Mouse (Mus musculus) liver, embryonic 16.5 days (tissue): ENCODE data around the gene Sox5. TPM values are rescaled to one million over a fixed set of nuclear protein-coding genes. Genes with fewer than 3 reads are reported as not detected.

Source experiments
- ATAC-seq: fragments of 200-750 bp; cut with Nextera tagmentation; 2 replicates; pipeline ENCODE4 v1.8.0; 2017; ENCODE audit warnings: low read depth, mild to moderate bottlenecking, moderate number of reproducible peaks, moderate library complexity
- H3K27ac ChIP-seq: fragments of 300-500 bp; sonication (generic); 2 replicates; pipeline ENCODE4 v1.5.1; 2014; ENCODE audit warnings: mild to moderate bottlenecking, low read length
- H3K27me3 ChIP-seq: fragments of 300-500 bp; sonication (generic); 2 replicates; pipeline ENCODE4 v1.6.1; 2014; ENCODE audit warnings: low read depth, low read length, mixed read lengths; ENCODE audit not compliant: control insufficient read depth, insufficient read depth
- H3K36me3 ChIP-seq: fragments of 300-500 bp; sonication (generic); 2 replicates; pipeline ENCODE4 v1.6.1; 2014; ENCODE audit warnings: mild to moderate bottlenecking; ENCODE audit not compliant: control insufficient read depth, insufficient read depth
- H3K4me1 ChIP-seq: fragments of 300-500 bp; sonication (generic); 2 replicates; pipeline ENCODE4 v1.6.1; 2014; ENCODE audit warnings: low read depth, low read length, mixed read lengths; ENCODE audit not compliant: control insufficient read depth
- H3K4me2 ChIP-seq: fragments of 300-500 bp; sonication (generic); 2 replicates; pipeline ENCODE4 v1.6.1; 2014; ENCODE audit warnings: low read depth, low read length, mixed read lengths
- H3K4me3 ChIP-seq: fragments of 300-500 bp; sonication (generic); 2 replicates; pipeline ENCODE4 v1.5.1; 2014; ENCODE audit warnings: low read depth, mild to moderate bottlenecking, low read length
- H3K9ac ChIP-seq: fragments of 300-500 bp; sonication (generic); 2 replicates; pipeline ENCODE4 v1.6.1; 2014; ENCODE audit warnings: low read depth, low read length
- H3K9me3 ChIP-seq: fragments of 300-500 bp; sonication (generic); replicated peaks from 2 replicates; pipeline ENCODE4 v1.6.1; 2016; ENCODE audit warnings: low read length; ENCODE audit not compliant: control insufficient read depth
- WGBS: fragments of 180-500 bp; shearing (Covaris S2); extraction: QIAGEN DNeasy Blood & Tissue Kit; methylation state at CpG from one replicate; pipeline ENCODE4 v1.1.7; 2014; ENCODE audit not compliant: insufficient replicate concordance; 5-methylcytosine and 5-hydroxymethylcytosine counted together
- polyA plus RNA-seq: library from polyadenylated mRNA; unstranded; fragments of >200 nt; fragmentation: Nextera tagmentation; extraction: Ambion mirVana; gene quantifications from 2 replicates; pipeline ENCODE4 v1.2.1, GENCODE M21; 2015

Sox5 gene
- polyA plus RNA-seq, 1 experiment from 2014 or later = 7.5 TPM

DNA sequence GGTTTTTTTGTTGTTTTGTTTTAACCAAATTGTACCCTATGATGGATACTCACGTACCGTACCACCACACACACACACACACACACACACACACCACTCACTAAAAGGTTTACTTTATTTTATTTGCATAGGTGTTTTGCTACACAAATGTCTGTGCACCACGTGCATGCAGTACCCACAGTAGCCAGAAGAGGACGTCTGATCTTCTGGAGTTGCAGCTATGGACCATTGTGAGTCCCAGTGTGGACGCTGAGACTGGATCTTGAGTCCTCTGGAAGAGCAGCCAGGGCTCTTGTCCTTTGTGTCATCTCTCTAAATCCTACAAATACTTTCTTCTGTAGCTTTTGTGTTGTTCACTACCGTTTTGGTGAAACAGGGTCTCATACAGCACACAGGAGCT, 776.6 kb downstream of the Sox5 start:
- H3K36me3 ChIP-seq = no peaks in the 10 kb centered on the region
- no peaks in the 10 kb centered on the region for H3K4me1 ChIP-seq
- ATAC-seq = no peak
- H3K27me3 ChIP-seq = no peaks in the 10 kb centered on the region
- H3K27ac ChIP-seq = no peak overlapping the region
- H3K9ac ChIP-seq = no peak overlapping the region
- H3K4me2 ChIP-seq = no peak overlapping the region
- H3K4me3 ChIP-seq = no peak overlapping the region
- 62% methylated on average over 6 of the region's 6 CpGs for WGBS
- no peaks in the 10 kb centered on the region for H3K9me3 ChIP-seq

DNA sequence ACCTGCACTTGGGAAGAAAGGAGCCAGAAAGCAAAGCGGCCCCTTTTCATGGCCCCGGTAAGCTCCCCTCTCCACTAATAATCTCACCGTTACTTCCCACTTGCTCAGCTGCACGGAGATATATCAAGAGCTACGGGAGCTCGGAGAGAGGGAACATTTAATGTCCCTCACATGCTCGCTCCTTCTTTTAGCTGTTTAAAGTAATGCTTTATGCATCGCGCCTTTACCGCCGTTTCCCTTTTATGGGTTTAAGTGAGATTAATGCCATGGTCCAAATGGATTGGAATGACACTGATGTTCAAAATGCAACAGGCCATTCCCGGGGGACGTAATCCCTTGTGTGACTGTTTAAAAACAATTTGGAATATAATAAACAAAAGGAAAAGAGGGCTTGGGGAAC, 783.6 kb downstream of the Sox5 start:
- no peak overlapping the region for H3K9ac ChIP-seq
- ATAC-seq = no peak
- H3K9me3 ChIP-seq = no peaks in the 10 kb centered on the region
- H3K27me3 ChIP-seq = no peaks in the 10 kb centered on the region
- H3K27ac ChIP-seq = no peak overlapping the region
- H3K36me3 ChIP-seq = no peaks in the 10 kb centered on the region
- H3K4me3 ChIP-seq = no peak overlapping the region
- H3K4me1 ChIP-seq = no peaks in the 10 kb centered on the region
- H3K4me2 ChIP-seq = no peak overlapping the region
- WGBS = 85% methylated on average over 13 of the region's 13 CpGs

DNA sequence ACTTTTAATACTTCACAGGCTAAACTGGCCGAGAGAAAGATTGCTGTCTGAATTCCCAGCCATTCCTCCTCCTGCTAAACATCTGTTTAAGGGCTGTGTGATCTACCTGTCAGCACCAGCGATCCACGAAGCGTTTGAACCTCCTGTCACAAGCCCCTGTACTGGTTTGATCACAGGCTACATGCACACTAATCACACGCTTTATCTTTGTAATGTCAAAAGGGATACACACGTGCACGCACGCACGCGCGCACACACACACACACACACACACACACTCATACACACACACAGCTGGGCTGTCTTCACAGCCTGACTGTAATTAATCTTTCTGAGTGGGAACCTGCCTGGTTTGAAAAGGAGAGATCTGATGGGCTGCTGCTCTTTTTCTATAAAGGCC, 784.2 kb downstream of the Sox5 start:
- Histone ChIP-seq H3K4me2 (no peak overlapping the region), H3K4me1 (no peaks in the 10 kb centered on the region), H3K4me3 (no peak overlapping the region), H3K9me3 (no peaks in the 10 kb centered on the region), H3K27me3 (no peaks in the 10 kb centered on the region), H3K36me3 (no peaks in the 10 kb centered on the region), H3K9ac (no peak overlapping the region), H3K27ac (no peak overlapping the region)
- 76% methylated on average over 11 of the region's 11 CpGs for WGBS
- no peak for ATAC-seq

DNA sequence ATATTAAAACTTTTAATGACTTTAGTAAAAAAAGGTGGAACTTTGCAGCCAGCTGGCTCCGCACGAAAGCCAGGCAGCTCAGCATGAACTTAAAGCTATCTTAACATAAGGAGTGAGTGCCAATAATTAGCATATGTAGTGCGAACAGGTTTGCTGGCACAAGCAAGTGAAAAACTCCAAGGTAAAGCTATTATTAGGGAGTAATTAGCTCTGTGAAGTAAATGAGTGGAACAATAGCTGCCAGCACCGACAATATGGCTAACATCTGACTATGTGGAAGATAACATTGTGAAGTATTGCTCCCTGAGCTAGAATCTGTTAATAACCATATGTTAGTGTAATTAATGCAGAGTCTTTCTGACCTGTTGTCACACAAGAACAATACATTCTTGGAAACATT, 786.7 kb downstream of the Sox5 start:
- H3K27me3 ChIP-seq = no peaks in the 10 kb centered on the region
- no peak for ATAC-seq
- H3K4me2 ChIP-seq = no peak overlapping the region
- WGBS = 67% methylated on average over 4 of the region's 4 CpGs
- H3K36me3 ChIP-seq = no peaks in the 10 kb centered on the region
- no peak overlapping the region for H3K9ac ChIP-seq
- H3K9me3 ChIP-seq = no peaks in the 10 kb centered on the region
- no peak overlapping the region for H3K27ac ChIP-seq
- H3K4me3 ChIP-seq = no peak overlapping the region
- H3K4me1 ChIP-seq = no peaks in the 10 kb centered on the region

DNA sequence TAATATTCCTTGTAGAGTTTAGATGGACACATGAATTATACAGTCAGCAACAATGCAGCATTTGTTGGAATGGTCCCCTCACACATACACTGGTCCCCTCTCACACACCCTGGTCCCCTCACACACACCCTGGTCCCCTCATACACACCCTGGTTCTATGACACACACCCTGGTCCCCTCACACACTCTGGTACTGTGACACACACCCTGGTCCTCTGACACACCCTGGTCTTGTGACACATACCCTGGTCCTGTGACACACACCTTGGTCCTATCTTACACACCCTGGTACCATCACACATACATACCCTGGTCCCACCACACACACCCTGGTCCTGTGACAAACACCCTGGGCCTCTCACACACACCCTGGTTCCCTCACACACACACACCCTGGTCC, 794.2 kb downstream of the Sox5 start:
- no peak for ATAC-seq
- no peaks in the 10 kb centered on the region for H3K9me3 ChIP-seq
- no peak overlapping the region for H3K4me2 ChIP-seq
- no peak overlapping the region for H3K4me3 ChIP-seq
- H3K36me3 ChIP-seq = no peaks in the 10 kb centered on the region
- H3K27me3 ChIP-seq = no peaks in the 10 kb centered on the region
- H3K27ac ChIP-seq = no peak overlapping the region
- no peak overlapping the region for H3K9ac ChIP-seq
- H3K4me1 ChIP-seq = no peaks in the 10 kb centered on the region

DNA sequence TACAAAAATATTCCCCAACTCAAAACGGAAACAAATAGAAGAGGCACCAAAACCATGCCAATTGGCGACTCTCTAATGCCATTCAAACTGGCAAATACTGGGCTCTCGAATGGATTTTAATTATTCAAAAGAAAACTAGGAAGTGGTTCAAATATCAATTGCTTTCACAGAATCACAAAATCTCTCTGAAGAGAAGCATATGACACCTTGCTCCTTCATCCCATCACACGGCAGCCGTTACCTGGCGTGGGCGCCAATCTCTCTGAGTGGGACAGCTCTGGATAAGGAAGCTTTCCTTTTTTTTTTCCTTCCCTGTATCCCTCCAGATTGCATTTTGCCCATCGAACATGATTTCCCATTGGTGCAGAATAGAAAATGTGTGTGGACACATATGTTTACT, 801.6 kb downstream of the Sox5 start:
- no peak for ATAC-seq
- no peaks in the 10 kb centered on the region for H3K4me1 ChIP-seq
- 76% methylated on average over 8 of the region's 8 CpGs for WGBS
- no peaks in the 10 kb centered on the region for H3K9me3 ChIP-seq
- H3K9ac ChIP-seq = no peak overlapping the region
- no peaks in the 10 kb centered on the region for H3K27me3 ChIP-seq
- H3K36me3 ChIP-seq = no peaks in the 10 kb centered on the region
- H3K4me2 ChIP-seq = no peak overlapping the region
- no peak overlapping the region for H3K27ac ChIP-seq
- no peak overlapping the region for H3K4me3 ChIP-seq

DNA sequence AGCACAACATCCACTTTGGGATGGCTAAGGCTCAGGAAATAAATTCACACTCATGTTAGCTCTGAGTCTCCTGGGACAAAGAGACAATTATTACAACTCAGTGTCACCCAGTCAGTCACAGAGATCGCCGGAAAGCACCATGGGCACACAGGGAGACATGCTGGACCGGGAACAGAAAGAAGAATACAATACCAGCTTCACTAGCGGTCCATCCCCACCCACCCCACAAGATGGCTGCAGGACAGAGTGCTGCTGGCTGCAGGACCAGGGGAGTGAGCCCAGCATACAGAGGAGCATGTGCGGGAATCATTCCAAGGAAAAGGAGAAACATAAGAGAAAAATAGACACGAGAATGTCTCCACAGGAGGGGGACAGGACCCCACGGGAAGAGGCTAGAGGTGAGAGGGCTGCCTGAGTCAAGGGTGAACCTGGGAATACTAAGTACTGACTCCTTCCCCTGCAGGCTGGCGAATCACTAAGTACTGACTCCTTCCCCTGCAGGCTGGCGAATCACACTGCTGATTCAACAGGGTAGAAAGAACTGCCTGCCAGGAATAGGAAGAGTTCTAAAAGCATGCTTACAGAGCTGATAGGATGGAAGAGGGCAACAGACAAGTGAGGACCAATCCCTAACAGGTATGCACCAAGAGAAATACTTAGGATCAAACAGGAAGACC, 813.9 kb downstream of the Sox5 start:
- no peak overlapping the region for H3K9ac ChIP-seq
- no peaks in the 10 kb centered on the region for H3K4me1 ChIP-seq
- no peaks in the 10 kb centered on the region for H3K27me3 ChIP-seq
- no peaks in the 10 kb centered on the region for H3K9me3 ChIP-seq
- no peak overlapping the region for H3K27ac ChIP-seq
- no peak overlapping the region for H3K4me2 ChIP-seq
- ATAC-seq = no peak
- H3K4me3 ChIP-seq = no peak overlapping the region
- no peaks in the 10 kb centered on the region for H3K36me3 ChIP-seq
- WGBS = 63% methylated on average over 9 of the region's 9 CpGs

DNA sequence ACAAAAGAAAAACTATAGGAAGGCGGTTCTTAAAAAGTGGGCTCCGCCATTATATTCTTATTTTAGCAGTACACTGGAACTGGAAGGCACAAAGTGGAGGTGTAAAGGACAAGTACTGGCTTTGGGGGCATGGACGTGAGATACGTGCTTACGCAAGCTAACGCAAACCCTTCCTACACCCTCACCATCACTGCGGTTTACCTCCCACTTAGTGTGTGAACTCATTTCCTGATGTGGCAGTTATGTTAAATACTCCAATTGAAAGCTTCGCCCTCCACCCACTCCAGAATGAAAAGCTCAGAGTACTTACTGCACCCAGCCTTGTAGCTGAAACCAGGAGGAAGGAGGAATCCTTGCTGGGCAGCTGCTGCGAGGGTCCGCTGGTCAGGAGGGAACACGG, 821.3 kb downstream of the Sox5 start:
- WGBS = 81% methylated on average over 11 of the region's 11 CpGs
- H3K9me3 ChIP-seq = no peaks in the 10 kb centered on the region
- no peaks in the 10 kb centered on the region for H3K36me3 ChIP-seq
- H3K27ac ChIP-seq = no peak overlapping the region
- H3K4me2 ChIP-seq = no peak overlapping the region
- no peak overlapping the region for H3K4me3 ChIP-seq
- H3K27me3 ChIP-seq = no peaks in the 10 kb centered on the region
- H3K4me1 ChIP-seq = no peaks in the 10 kb centered on the region
- ATAC-seq = no peak
- no peak overlapping the region for H3K9ac ChIP-seq

DNA sequence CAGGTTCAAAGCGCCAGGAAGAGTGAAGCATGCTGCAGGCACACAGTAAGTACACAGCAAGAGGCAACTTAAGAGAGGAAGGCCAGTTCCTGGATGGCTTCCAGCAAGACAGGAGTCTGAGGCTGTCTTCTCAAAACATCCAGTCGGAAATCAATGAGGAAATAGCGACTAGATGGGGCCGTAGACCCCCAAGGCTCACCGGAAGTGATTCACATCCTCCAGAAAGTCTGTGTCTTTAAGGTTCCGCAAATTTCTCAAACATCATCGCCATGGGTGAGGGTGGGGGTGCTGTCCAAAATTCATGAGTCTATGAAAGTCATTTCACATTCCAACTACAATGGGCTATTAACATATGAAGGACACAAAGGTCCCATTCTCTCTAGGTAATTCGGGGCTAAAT, 821.7 kb downstream of the Sox5 start:
- H3K27ac ChIP-seq = no peak overlapping the region
- no peak overlapping the region for H3K4me2 ChIP-seq
- no peaks in the 10 kb centered on the region for H3K9me3 ChIP-seq
- H3K36me3 ChIP-seq = no peaks in the 10 kb centered on the region
- H3K27me3 ChIP-seq = no peaks in the 10 kb centered on the region
- 68% methylated on average over 8 of the region's 8 CpGs for WGBS
- no peaks in the 10 kb centered on the region for H3K4me1 ChIP-seq
- H3K9ac ChIP-seq = no peak overlapping the region
- no peak overlapping the region for H3K4me3 ChIP-seq
- no peak for ATAC-seq
